Mouse (Mus musculus): ENCODE data around the gene Derl3. TPM values are rescaled to one million over a fixed set of nuclear protein-coding genes. Genes with fewer than 3 reads are reported as not detected.

The Derl3 gene
- total RNA-seq, 2 experiments from 2014 or later = 2.8 to 3.4 TPM

- intact Hi-C loops (cut with DNase I) = loop anchor here (2.0 kb wide), 1 partner anchor 23 kb away; the partner anchor contains the start of gene Smarcb1
- DNase-seq (ENCODE audit: low spot score in 2 of 2) = no peak
Measured at GRCm38 (mm10) chr10:75898039-75898564, 4.9 kb downstream of the Derl3 start.

DNA sequence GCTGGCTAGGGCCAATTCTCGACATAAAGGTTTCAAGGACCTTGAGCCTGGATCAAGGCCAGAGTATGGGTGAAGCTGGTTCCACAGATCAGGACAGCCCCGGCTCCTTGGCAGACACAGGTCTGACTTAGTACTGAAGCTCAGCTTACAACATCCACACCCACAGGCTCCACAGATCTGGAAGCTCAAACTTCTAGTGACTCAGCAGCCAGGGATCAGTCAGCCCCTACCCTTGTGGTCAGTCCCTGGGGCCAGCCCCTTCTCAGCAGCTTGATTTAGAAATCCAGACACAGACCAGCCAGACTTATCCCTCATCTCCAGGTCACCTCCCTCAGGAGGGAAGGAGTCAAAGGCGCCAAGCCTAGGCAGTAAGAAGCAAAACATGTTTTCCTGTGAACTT lies 5.6 kb downstream of the Derl3 start:
- DNase-seq (ENCODE audit: low spot score in 2 of 2) = peak in 1 of 2 experiments; percentile 35
- intact Hi-C loops (cut with DNase I) = loop anchor here (2.0 kb wide), 1 partner anchor 22 kb away; the partner anchor contains the start of gene Smarcb1

GRCm38 (mm10) chr10:75904391-75904790 lies 11.2 kb downstream of the Derl3 start:
- intact Hi-C loops (cut with DNase I) = no loop called here
- no peak for DNase-seq (ENCODE audit: low spot score in 2 of 2)

DNA sequence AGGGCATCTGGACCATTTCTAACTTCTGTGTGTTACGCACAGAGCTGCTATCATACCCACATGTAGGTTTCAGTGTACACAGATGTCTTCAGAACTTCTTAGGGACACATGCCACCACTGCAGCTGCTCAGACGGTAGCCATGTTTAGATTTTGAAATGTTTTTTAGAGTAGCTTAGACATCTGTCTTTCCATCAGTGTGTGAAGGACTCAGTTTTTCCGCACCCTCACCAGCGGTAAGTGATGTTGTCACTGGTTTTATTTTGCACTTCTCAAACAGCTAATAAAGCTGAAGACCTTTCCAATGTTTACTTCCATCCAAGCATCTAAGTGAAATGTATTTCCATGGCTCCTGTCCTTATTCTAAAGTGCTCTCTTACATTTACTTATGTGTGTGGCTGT lies 13.7 kb downstream of the Derl3 start:
- intact Hi-C loops (cut with DNase I) = no loop called here
- no peak for DNase-seq (ENCODE audit: low spot score in 2 of 2)

DNA sequence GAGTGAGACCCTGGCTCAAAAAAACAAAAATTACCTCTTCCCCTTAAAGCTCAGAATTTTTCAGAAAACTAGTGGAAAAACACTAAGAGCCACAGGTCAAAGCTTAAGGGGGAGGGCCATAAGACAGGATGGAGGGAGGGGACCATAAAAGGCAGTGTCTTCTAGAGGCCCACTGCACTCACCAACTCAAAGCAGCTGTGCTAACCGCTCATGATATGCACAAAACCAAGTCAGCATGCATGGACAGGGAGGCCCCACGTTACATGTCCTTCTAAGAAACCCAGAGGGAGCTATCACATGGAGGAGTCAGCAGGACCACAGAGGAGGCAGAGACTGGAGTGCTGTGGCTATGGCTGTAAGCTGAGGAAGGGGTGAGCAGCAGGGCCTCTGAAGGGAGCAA lies 17.5 kb downstream of the Derl3 start:
- intact Hi-C loops (cut with DNase I) = no loop called here
- DNase-seq (ENCODE audit: low spot score in 2 of 2) = no peak

GRCm38 (mm10) chr10:75913013-75913589 lies 19.9 kb downstream of the Derl3 start:
- no peak for DNase-seq (ENCODE audit: low spot score in 2 of 2)
- intact Hi-C loops (cut with DNase I) = no loop called here

DNA sequence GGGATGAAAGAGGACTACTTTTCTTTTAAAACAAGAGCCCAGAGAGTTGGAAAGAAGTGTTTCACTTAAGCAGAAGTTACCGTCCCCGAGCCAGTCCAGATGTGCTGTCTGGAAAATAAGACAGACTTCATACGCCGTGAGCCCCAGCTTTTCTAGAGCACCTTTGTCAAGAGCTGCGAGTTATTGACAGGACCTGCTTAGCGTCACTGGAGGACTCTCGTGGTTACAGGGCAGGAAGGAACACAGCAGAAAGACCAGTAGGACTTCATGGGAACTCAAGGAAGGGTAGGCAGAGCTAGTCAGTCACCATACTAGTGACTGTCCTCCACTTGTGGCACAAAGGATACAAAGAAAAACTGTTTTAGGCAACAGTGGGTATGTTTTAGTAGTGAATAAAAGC lies 22.3 kb downstream of the Derl3 start:
- intact Hi-C loops (cut with DNase I) = no loop called here
- DNase-seq (ENCODE audit: low spot score in 2 of 2) = no peak

DNA sequence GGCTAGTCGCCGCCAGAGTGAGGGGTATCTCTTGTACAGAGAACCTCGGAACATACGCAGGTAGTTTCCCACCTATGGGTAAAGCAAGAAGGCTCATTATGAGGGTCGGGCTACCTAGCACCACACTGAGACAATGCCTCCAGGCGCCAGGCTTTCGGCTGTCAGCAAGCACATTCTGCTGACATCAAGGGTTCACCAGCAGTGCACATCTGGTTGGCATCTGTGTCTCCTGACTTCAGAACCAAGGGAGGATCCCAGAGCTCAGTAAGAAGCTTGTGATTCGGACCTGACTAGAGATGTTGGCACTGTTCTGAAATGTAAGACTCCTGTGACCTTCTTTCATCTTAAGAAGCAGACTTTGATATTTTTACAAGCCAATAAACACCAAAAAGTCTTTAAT lies 23.6 kb downstream of the Derl3 start:
- intact Hi-C loops (cut with DNase I) = no loop called here

GRCm38 (mm10) chr10:75919026-75919425 lies 25.8 kb downstream of the Derl3 start:
- no peak for DNase-seq (ENCODE audit: low spot score in 2 of 2)
- intact Hi-C loops (cut with DNase I) = no loop called here

More for the DNA sequence above, 23.6 kb downstream of the Derl3 start:
- DNase-seq (ENCODE audit: low spot score in 2 of 2) = no peak

DNA sequence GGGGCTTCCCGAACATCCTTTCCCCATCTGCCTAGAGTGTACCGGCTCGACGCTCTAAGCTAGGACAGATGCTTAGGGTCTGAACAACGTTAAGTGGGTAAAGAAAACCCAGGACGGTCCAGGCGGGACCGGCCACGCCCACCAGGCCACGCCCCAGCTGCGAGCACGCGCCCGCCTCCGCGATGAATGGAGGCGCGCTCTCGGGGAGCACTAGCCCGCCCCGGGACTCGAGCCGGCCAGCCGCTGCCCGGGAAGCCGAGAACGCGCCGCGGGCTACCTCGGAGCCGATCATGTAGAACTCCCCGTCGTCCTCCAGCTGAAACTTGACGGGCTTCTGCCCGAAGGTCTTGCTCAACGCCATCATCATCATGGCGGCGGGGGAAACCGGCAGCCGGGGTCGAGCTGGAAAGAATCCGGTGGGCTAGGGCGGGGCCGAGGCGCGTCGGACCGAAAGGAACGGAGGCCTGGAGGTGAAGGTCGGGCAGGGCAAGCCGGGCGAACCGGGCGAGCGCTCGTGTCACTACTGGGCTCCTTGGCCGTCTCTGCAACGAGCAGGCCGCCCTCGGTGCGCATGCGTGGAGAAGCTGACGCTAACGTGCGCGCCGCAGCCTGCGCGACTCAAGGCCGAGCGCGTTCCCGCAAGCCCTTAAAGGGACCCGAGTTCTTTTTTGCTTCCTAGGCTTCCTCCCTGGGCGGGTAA lies 28.0 kb downstream of the Derl3 start, which contains the start of gene Smarcb1:
Gene Smarcb1, minus strand, starts transcription at position 592 of the 700 bp plus-strand sequence.
- intact Hi-C loops (cut with DNase I) = loop anchor here (2.0 kb wide), 1 partner anchor 22 kb away; no protein-coding TSS in a partner anchor
- peak; percentile 96 to 97 for DNase-seq (ENCODE audit: low spot score in 2 of 2)

DNA sequence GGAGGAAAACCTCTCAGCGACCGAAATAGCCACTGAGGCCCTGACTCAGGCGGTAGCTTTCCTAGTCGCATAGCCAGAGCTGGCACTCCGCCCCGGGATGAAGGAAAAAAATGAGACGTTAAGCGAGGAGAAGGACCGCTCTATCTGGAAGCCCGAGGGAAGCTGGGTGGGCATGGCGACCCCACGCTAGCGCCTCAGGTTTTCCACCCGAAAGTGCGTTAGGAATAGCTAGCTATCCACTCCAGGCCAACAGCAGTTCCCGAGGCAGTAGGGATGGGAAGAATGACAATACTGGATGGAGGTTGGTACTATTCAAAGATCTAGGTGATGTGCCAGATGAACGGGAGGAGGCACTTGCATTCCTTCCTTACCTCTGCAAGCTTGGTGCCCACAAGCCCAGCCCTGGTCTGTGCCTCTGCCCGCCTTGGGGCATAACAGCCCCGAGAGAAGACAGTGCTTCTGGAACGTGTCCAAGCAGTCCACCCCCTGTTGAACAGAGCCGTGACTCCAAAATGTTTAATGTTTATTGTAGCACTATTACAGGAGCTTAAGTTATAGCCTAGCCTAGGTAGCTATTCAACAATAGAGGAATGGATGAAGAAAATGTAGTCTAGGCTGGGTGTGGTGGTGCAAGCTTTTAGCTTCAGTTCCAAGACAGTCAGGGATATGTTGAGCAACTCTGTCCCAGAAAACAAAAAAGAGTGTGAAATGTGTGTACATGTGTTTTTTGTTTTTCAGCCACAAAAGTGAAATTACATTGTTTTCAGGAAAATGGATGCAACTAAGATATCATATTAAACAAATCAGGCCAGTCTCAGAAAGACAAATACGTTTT lies 28.7 kb downstream of the Derl3 start:
- intact Hi-C loops (cut with DNase I) = loop anchor here (2.0 kb wide), 1 partner anchor 23 kb away; no protein-coding TSS in a partner anchor
- DNase-seq (ENCODE audit: low spot score in 2 of 2) = no peak

DNA sequence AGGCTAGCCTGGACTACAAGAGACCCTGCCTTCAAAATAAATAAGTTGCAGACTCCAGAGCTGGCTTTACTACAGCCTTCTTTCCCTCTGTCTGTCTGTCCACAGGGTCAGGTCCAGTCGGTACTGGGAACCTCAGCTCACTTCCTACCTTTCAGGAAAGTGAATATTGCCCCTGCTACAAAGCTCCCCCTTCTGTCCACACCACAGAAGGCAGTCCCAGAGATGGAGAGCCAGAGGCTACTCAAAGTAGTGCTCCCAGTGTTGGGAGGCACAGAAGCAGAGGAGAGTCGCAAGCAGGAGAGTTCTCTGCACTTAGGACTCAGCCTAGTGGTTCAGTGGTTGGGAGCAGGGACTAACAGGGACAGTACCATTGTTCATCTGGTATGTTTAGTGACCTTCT lies 31.1 kb downstream of the Derl3 start:
- intact Hi-C loops (cut with DNase I) = no loop called here
- no peak for DNase-seq (ENCODE audit: low spot score in 2 of 2)

- no peak for DNase-seq (ENCODE audit: low spot score in 2 of 2)
- intact Hi-C loops (cut with DNase I) = no loop called here
Measured at GRCm38 (mm10) chr10:75926396-75926795, 33.2 kb downstream of the Derl3 start.

GRCm38 (mm10) chr10:75930304-75930703 lies 37.1 kb downstream of the Derl3 start:
- no peak for DNase-seq (ENCODE audit: low spot score in 2 of 2)
- intact Hi-C loops (cut with DNase I) = no loop called here

- DNase-seq (ENCODE audit: low spot score in 2 of 2) = no peak
- intact Hi-C loops (cut with DNase I) = no loop called here
Measured at GRCm38 (mm10) chr10:75931311-75931710, 38.1 kb downstream of the Derl3 start.

DNA sequence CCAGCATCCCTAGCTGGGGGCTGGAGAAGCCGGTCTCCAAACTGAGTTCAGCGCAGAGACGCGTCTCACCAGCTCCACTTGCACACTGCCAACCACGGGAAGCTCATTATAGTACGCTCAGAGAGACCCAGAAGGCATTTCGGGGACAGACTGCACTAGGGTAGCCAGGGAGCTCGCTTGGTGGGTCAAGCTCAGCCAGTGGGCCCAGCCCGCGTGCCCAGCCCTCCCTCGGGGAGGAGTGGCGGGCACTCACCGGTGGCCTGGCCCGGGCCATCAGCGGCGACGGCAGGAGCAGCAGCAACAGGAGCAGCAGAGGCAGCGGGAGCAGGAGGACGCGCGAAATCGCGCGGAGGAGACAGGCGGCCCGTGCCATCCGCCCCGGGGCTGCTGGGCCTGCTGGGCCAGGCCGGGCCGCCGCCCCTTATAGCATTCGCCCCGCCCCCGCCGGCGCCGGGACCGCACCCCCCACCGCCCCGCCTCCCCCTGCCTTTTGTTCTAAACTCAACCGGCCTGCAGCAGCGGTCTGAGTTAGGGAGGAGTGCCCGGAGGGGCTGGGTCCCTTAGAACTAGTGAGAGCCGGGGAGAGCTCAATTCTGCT lies 39.0 kb downstream of the Derl3 start:
- intact Hi-C loops (cut with DNase I) = no loop called here
- peak in 1 of 2 experiments; percentile 23 for DNase-seq (ENCODE audit: low spot score in 2 of 2)

DNA sequence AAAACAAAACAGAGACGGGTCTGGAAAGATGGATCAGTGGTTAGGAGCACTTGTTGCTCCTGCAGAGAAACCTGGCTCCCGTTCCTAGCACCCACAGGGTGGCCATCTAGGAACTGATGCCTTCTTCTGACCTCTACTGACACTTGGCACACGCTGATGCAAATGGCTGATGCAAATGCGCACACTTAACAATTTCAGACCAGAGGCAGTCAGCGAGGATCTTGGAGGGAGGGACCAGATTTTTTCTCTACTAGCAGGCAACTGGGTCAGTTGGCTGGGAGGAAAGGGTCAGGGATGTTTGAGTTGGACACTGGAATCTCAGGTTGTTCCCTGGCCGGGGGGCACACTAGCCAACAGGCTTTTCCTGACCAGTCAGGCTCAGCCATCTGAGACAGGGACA lies 39.7 kb downstream of the Derl3 start, which contains the start of gene Chchd10:
Gene Chchd10, plus strand, starts transcription at position 240 of the 400 bp plus-strand sequence.
- intact Hi-C loops (cut with DNase I) = no loop called here

DNA sequence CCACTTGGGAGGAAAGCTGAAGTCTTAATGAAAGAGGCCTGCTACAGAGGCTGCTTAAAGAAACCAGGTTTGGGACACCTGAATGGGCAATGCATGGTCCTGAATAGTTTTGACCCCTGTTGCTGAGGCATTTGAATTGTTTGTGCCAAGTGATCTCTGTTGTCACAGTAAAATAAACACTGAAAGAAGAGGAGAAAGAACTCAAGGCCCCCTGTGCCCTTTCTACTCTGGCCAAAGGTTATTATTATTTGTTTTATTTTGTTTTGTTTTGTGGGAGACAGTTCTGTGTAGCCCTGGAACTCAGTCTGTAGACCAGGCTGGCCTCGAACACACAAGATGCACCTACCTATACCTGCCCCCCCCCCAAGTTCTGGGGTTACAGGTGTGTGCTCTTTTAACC lies 41.8 kb downstream of the Derl3 start:
- DNase-seq (ENCODE audit: low spot score in 2 of 2) = no peak
- intact Hi-C loops (cut with DNase I) = no loop called here

More for the DNA sequence above, 39.7 kb downstream of the Derl3 start, which contains the start of gene Chchd10:
- no peak for DNase-seq (ENCODE audit: low spot score in 2 of 2)
